29 mouse cellular contexts compared by ENCODE assay signal in the genomic region with DNA sequence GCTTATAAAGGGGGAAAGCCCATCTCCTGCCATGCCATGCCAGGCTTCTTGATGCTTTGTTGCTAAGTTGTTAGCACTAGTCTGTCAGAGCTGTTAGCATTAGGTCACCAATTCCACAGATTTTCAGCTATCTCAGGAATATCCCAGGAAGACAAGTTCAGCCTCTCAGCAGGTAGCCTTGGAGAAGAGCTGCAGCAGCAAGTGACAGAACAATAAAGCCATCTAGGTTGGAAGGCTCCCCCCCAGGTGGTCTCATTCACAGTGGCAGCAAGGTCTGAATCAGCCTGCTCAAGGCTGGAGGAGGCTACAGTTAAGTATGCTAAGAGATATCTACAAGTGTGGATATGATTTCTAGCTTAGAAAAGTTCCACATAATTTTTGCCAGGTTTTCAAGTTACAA. TPM values are rescaled to one million over a fixed set of nuclear protein-coding genes. Genes with fewer than 3 reads are reported as not detected.
"Had no signal": no experiment of that assay in that cellular context is flagged by ENCODE, and none has a peak within 500 bp of the region (broad histone marks: within the 10 kb centered on the region; RNA-seq: fewer than 3 reads in every experiment).

No protein-coding gene starts in this region.

- H3K36me3 ChIP-seq: heart, embryonic 10.5 days; heart, embryonic 12.5 days; hindbrain, embryonic 10.5 days; hindbrain, embryonic 12.5 days; intestine, embryonic 15.5 days; kidney, embryonic 15.5 days; limb, embryonic 10.5 days; limb, embryonic 12.5 days; liver, embryonic 13.5 days; liver, embryonic 15.5 days had no signal

- H3K9ac ChIP-seq: heart, embryonic 12.5 days; hindbrain, embryonic 12.5 days; hindbrain, embryonic 14.5 days; intestine, embryonic 15.5 days; kidney, embryonic 15.5 days; limb, embryonic 12.5 days; liver, embryonic 13.5 days; liver, embryonic 15.5 days had no signal

- H3K9me3 ChIP-seq: heart, embryonic 10.5 days; heart, embryonic 12.5 days; hindbrain, embryonic 10.5 days; hindbrain, embryonic 12.5 days; intestine, embryonic 15.5 days; kidney, embryonic 15.5 days; limb, embryonic 10.5 days; limb, embryonic 12.5 days; liver, embryonic 13.5 days; liver, embryonic 15.5 days had no signal

- H3K27ac ChIP-seq: gastrocnemius, adult 2 months; heart, embryonic 10.5 days; hindbrain, embryonic 10.5 days; hindbrain, embryonic 12.5 days; hindbrain, embryonic 14.5 days; intestine, embryonic 15.5 days; kidney, embryonic 15.5 days; kidney, postnatal 0 days; layer of hippocampus, adult 2 months; left cerebral cortex, adult 2 months; limb, embryonic 10.5 days; limb, embryonic 12.5 days; liver, embryonic 13.5 days; liver, embryonic 15.5 days had no signal

- H3K4me3 ChIP-seq: gastrocnemius, adult 2 months; heart, embryonic 10.5 days; heart, embryonic 12.5 days; hindbrain, embryonic 10.5 days; hindbrain, embryonic 12.5 days; intestine, embryonic 15.5 days; kidney, embryonic 15.5 days; layer of hippocampus, adult 2 months; left cerebral cortex, adult 2 months; limb, embryonic 10.5 days; limb, embryonic 12.5 days; liver, embryonic 13.5 days; liver, embryonic 15.5 days had no signal

- H3K4me1 ChIP-seq: heart, embryonic 10.5 days; heart, embryonic 12.5 days; hindbrain, embryonic 10.5 days; hindbrain, embryonic 12.5 days; intestine, embryonic 15.5 days; kidney, embryonic 15.5 days; limb, embryonic 10.5 days; limb, embryonic 12.5 days; liver, embryonic 13.5 days; liver, embryonic 15.5 days had no signal

- DNase-seq: gastrocnemius, adult 2 months; gastrocnemius, postnatal 10 days; gastrocnemius, postnatal 25 days; heart, adult 18-20 months; heart, postnatal 10 days; heart, postnatal 4 days; kidney, adult 11 months; kidney, adult 2 months; kidney, adult 9 months; kidney, postnatal 25 days; kidney, postnatal 4 days; liver; liver, embryonic 13.5 days had no signal

- H3K27me3 ChIP-seq: heart, embryonic 12.5 days; hindbrain, embryonic 12.5 days; intestine, embryonic 15.5 days; kidney, embryonic 15.5 days; limb, embryonic 12.5 days; liver, embryonic 13.5 days; liver, embryonic 15.5 days had no signal

- ATAC-seq: hindbrain, embryonic 16.5 days; inflammation-experienced regulatory T-cells, adult 6 months; intestine, embryonic 15.5 days had no signal

- H3K4me2 ChIP-seq: heart, embryonic 12.5 days; hindbrain, embryonic 12.5 days; hindbrain, embryonic 14.5 days; intestine, embryonic 15.5 days; kidney, embryonic 15.5 days; limb, embryonic 12.5 days; liver, embryonic 11.5 days; liver, embryonic 13.5 days; liver, embryonic 15.5 days had no signal

RNA-seq across cellular contexts. Expression of a gene that starts 15.8 kb away (rescaled TPM):
- polyA plus RNA-seq: heart, embryonic 10.5 days; heart, embryonic 12.5 days; inflammation-experienced regulatory T-cells, adult 6 months; limb, embryonic 10.5 days; limb, embryonic 12.5 days; liver, embryonic 11.5 days had no signal

RNA-seq across cellular contexts. Expression of a gene that starts 49.4 kb away (rescaled TPM):
- polyA plus RNA-seq: hindbrain, embryonic 10.5 days; hindbrain, embryonic 16.5 days; limb, embryonic 10.5 days had no signal
